In the genomic region with DNA sequence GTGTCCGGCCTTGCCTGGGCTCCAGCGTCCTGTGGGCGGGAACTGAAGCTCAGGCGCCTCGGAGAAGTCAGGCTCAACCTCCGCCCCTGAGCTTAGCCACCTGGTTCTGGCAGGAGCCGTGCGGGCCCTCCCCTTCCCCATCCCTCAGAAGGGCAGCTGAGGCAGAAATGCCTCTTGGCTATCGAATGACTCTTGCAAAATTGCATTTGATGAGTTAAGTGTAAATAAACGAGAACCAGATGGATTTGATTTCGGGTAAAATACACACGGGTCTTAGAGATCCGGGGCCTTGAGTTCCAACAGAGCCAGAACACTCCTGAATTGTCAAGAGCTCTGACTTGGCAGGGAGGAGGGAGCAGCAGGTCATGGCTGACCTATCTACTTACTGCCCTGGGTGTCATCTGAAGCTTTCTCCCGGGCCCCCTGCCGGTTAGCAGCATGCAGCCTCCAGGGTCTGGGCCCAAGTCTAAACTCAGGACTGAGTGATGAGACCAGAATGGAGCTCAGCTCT, we compare ENCODE assay signal across 12 mouse cellular contexts. TPM values are rescaled to one million over a fixed set of nuclear protein-coding genes. Genes with fewer than 3 reads are reported as not detected.
DNase-seq lines count a peak whose midpoint lies in the region; ATAC-seq lines count a peak whose summit lies in the region.
"Had no signal": no experiment of that assay in that cellular context is flagged by ENCODE, and none has a peak within 500 bp of the region (broad histone marks: within the 10 kb centered on the region; RNA-seq: fewer than 3 reads in every experiment).

No protein-coding gene starts in this region.

- H3K9ac ChIP-seq in midbrain, embryonic 13.5 days (replicated peaks) = no peak overlapping the region
- no peak overlapping the region for H3K9ac ChIP-seq in embryonic facial prominence, embryonic 12.5 days
- no peak overlapping the region for H3K9ac ChIP-seq in limb, embryonic 15.5 days
- no peak overlapping the region for H3K9ac ChIP-seq in stomach, embryonic 16.5 days (ENCODE audit: low read length)
- no peak overlapping the region for H3K9ac ChIP-seq in forebrain, embryonic 16.5 days (replicated peaks; ENCODE audit: low read depth, low read length)
- H3K9ac ChIP-seq: hindbrain, embryonic 15.5 days; neural tube, embryonic 13.5 days had no signal

- no peak for DNase-seq in midbrain, embryonic 10.5 days (ENCODE audit: low spot score)
- DNase-seq in neural tube, embryonic 10.5 days (ENCODE audit: extremely low spot score, low spot score) = no peak

- H3K9me3 ChIP-seq in midbrain, embryonic 10.5 days (replicated peaks) = no peaks in the 10 kb centered on the region
- H3K9me3 ChIP-seq in midbrain, embryonic 13.5 days = no peaks in the 10 kb centered on the region
- no peaks in the 10 kb centered on the region for H3K9me3 ChIP-seq in embryonic facial prominence, embryonic 12.5 days
- H3K9me3 ChIP-seq in limb, embryonic 15.5 days = no peaks in the 10 kb centered on the region
- H3K9me3 ChIP-seq in stomach, embryonic 16.5 days (replicated peaks; ENCODE audit: control insufficient read depth, low read length) = no peaks in the 10 kb centered on the region
- H3K9me3 ChIP-seq in forebrain, embryonic 16.5 days (ENCODE audit: control insufficient read depth, low read length) = no peaks in the 10 kb centered on the region
- H3K9me3 ChIP-seq: hindbrain, embryonic 15.5 days; neural tube, embryonic 13.5 days had no signal

- H3K27me3 ChIP-seq in midbrain, embryonic 10.5 days (ENCODE audit: low read depth, poor library complexity, severe bottlenecking) = peaks cover 43% of the 10 kb centered on the region
- H3K27me3 ChIP-seq in midbrain, embryonic 13.5 days = peaks cover 22% of the 10 kb centered on the region
- peaks cover 23% of the 10 kb centered on the region for H3K27me3 ChIP-seq in embryonic facial prominence, embryonic 12.5 days
- H3K27me3 ChIP-seq in limb, embryonic 15.5 days = peaks cover 31% of the 10 kb centered on the region
- H3K27me3 ChIP-seq in stomach, embryonic 16.5 days (ENCODE audit: control insufficient read depth, insufficient read depth, low read length) = no peaks in the 10 kb centered on the region
- no peaks in the 10 kb centered on the region for H3K27me3 ChIP-seq in forebrain, embryonic 16.5 days (replicated peaks; ENCODE audit: control insufficient read depth, insufficient read depth, low read length)
- H3K27me3 ChIP-seq: hindbrain, embryonic 15.5 days had no signal

- peak overlapping the region; percentile 55; the same call in 1 of the 2 replicates for H3K27ac ChIP-seq in midbrain, embryonic 10.5 days (replicated peaks)
- no peak overlapping the region for H3K27ac ChIP-seq in midbrain, embryonic 13.5 days
- peak overlapping the region; percentile 84 for H3K27ac ChIP-seq in embryonic facial prominence, embryonic 12.5 days
- 0 out of 2 replicates have a peak overlapping the region, but pooled peaks have one; percentile 59 for H3K27ac ChIP-seq in limb, embryonic 15.5 days
- H3K27ac ChIP-seq in stomach, embryonic 16.5 days (ENCODE audit: low read length) = peak overlapping the region; percentile 89
- no peak overlapping the region for H3K27ac ChIP-seq in forebrain, embryonic 16.5 days (ENCODE audit: low read length)
- H3K27ac ChIP-seq: hindbrain, embryonic 15.5 days; layer of hippocampus, adult 2 months; neural tube, embryonic 13.5 days had no signal

- H3K4me1 ChIP-seq in midbrain, embryonic 10.5 days = peaks cover 64% of the 10 kb centered on the region
- H3K4me1 ChIP-seq in midbrain, embryonic 13.5 days (replicated peaks) = peaks cover 18% of the 10 kb centered on the region
- H3K4me1 ChIP-seq in embryonic facial prominence, embryonic 12.5 days = peaks cover 48% of the 10 kb centered on the region
- peaks cover 28% of the 10 kb centered on the region for H3K4me1 ChIP-seq in limb, embryonic 15.5 days
- H3K4me1 ChIP-seq in stomach, embryonic 16.5 days (ENCODE audit: control insufficient read depth, insufficient read depth, low read length) = peaks cover 33% of the 10 kb centered on the region
- H3K4me1 ChIP-seq in forebrain, embryonic 16.5 days (replicated peaks; ENCODE audit: control insufficient read depth, insufficient read depth, low read length) = peaks cover 11% of the 10 kb centered on the region

- peaks cover 39% of the 10 kb centered on the region for H3K36me3 ChIP-seq in midbrain, embryonic 10.5 days
- H3K36me3 ChIP-seq in midbrain, embryonic 13.5 days = no peaks in the 10 kb centered on the region
- no peaks in the 10 kb centered on the region for H3K36me3 ChIP-seq in embryonic facial prominence, embryonic 12.5 days
- no peaks in the 10 kb centered on the region for H3K36me3 ChIP-seq in limb, embryonic 15.5 days
- H3K36me3 ChIP-seq in stomach, embryonic 16.5 days (ENCODE audit: control insufficient read depth, insufficient read depth, low read length) = no peaks in the 10 kb centered on the region
- H3K36me3 ChIP-seq in forebrain, embryonic 16.5 days (ENCODE audit: control insufficient read depth, insufficient read depth) = no peaks in the 10 kb centered on the region
- H3K36me3 ChIP-seq: hindbrain, embryonic 15.5 days; neural tube, embryonic 13.5 days had no signal

- H3K4me3 ChIP-seq in midbrain, embryonic 10.5 days = no peak overlapping the region
- H3K4me3 ChIP-seq in midbrain, embryonic 13.5 days (replicated peaks) = no peak overlapping the region
- H3K4me3 ChIP-seq in embryonic facial prominence, embryonic 12.5 days = no peak overlapping the region
- no peak overlapping the region for H3K4me3 ChIP-seq in limb, embryonic 15.5 days
- H3K4me3 ChIP-seq in stomach, embryonic 16.5 days (replicated peaks; ENCODE audit: low read length) = no peak overlapping the region
- no peak overlapping the region for H3K4me3 ChIP-seq in forebrain, embryonic 16.5 days (replicated peaks; ENCODE audit: low read length)
- H3K4me3 ChIP-seq: hindbrain, embryonic 15.5 days; layer of hippocampus, adult 2 months; neural tube, embryonic 13.5 days had no signal

- no peak overlapping the region for H3K4me2 ChIP-seq in midbrain, embryonic 13.5 days (replicated peaks)
- H3K4me2 ChIP-seq in embryonic facial prominence, embryonic 12.5 days (replicated peaks) = no peak overlapping the region
- H3K4me2 ChIP-seq in limb, embryonic 15.5 days = no peak overlapping the region
- no peak overlapping the region for H3K4me2 ChIP-seq in stomach, embryonic 16.5 days (ENCODE audit: low read depth, low read length)
- no peak overlapping the region for H3K4me2 ChIP-seq in forebrain, embryonic 16.5 days (ENCODE audit: low read length)
- H3K4me2 ChIP-seq: hindbrain, embryonic 15.5 days; liver, embryonic 11.5 days; midbrain, embryonic 11.5 days; neural tube, embryonic 13.5 days had no signal

- ATAC-seq in midbrain, embryonic 13.5 days = no peak
- ATAC-seq in embryonic facial prominence, embryonic 12.5 days (ENCODE audit: insufficient number of reproducible peaks, insufficient read depth, low FRiP score, low TSS enrichment) = peak; percentile 55
- peak; percentile 31; the same call in 1 of the 2 replicates for ATAC-seq in limb, embryonic 15.5 days (ENCODE audit: insufficient number of reproducible peaks, low FRiP score, low TSS enrichment, low read depth)
- peak; percentile 75 for ATAC-seq in stomach, embryonic 16.5 days (ENCODE audit: insufficient read depth, low FRiP score)
- ATAC-seq in forebrain, embryonic 16.5 days = no peak

- 64% methylated on average over 15 of the region's 15 CpGs for WGBS in midbrain, embryonic 10.5 days
- WGBS in midbrain, embryonic 13.5 days = 64% methylated on average over 15 of the region's 15 CpGs
- 11% methylated on average over 15 of the region's 15 CpGs for WGBS in embryonic facial prominence, embryonic 12.5 days
- WGBS in limb, embryonic 15.5 days = 20% methylated on average over 15 of the region's 15 CpGs
- 33% methylated on average over 15 of the region's 15 CpGs for WGBS in stomach, embryonic 16.5 days
- WGBS in forebrain, embryonic 16.5 days = 70% methylated on average over 15 of the region's 15 CpGs

RNA-seq across cellular contexts. Expression of gene Scube1, which starts 41.7 kb away (rescaled TPM):
- polyA plus RNA-seq in midbrain, embryonic 10.5 days (2016; fragmentation: Nextera tagmentation; extraction: Ambion mirVana) = 64.4 and 74.8 TPM in 2 replicates
- polyA plus RNA-seq in midbrain, embryonic 13.5 days (2015; fragmentation: Nextera tagmentation; extraction: Ambion mirVana) = 15.5 and 16.7 TPM in 2 replicates
- polyA plus RNA-seq in embryonic facial prominence, embryonic 12.5 days (2016; fragmentation: Nextera tagmentation; extraction: Ambion mirVana) = 48.4 and 57.9 TPM in 2 replicates
- polyA plus RNA-seq in limb, embryonic 15.5 days (2015; fragmentation: Nextera tagmentation; extraction: Ambion mirVana) = 7.1 and 9.7 TPM in 2 replicates
- polyA plus RNA-seq in stomach, embryonic 16.5 days (2015; fragmentation: Nextera tagmentation; extraction: Ambion mirVana) = 12.9 and 14.3 TPM in 2 replicates
- polyA plus RNA-seq in forebrain, embryonic 16.5 days (2015; fragmentation: Nextera tagmentation; extraction: Ambion mirVana) = 21.9 and 23.6 TPM in 2 replicates

Comparison
In these comparisons a context has a peak if more than half of its experiments do, and no peak if none do; other contexts are left out.
1. H3K27ac ChIP-seq: peak in midbrain, embryonic 10.5 days (single experiment), embryonic facial prominence, embryonic 12.5 days (single experiment), limb, embryonic 15.5 days (single experiment) and stomach, embryonic 16.5 days (single experiment); none in midbrain, embryonic 13.5 days (single experiment) and forebrain, embryonic 16.5 days (single experiment).
2. ATAC-seq: peak in embryonic facial prominence, embryonic 12.5 days (single experiment), limb, embryonic 15.5 days (single experiment) and stomach, embryonic 16.5 days (single experiment); none in midbrain, embryonic 13.5 days (single experiment) and forebrain, embryonic 16.5 days (single experiment).